Mouse (Mus musculus): ENCODE results near the gene Gdf15. TPM values are rescaled to one million over a fixed set of nuclear protein-coding genes. Genes with fewer than 3 reads are reported as not detected.

Gene Gdf15
- polyA plus RNA-seq, 1 experiment from 2014 or later = 0.15 TPM

DNA sequence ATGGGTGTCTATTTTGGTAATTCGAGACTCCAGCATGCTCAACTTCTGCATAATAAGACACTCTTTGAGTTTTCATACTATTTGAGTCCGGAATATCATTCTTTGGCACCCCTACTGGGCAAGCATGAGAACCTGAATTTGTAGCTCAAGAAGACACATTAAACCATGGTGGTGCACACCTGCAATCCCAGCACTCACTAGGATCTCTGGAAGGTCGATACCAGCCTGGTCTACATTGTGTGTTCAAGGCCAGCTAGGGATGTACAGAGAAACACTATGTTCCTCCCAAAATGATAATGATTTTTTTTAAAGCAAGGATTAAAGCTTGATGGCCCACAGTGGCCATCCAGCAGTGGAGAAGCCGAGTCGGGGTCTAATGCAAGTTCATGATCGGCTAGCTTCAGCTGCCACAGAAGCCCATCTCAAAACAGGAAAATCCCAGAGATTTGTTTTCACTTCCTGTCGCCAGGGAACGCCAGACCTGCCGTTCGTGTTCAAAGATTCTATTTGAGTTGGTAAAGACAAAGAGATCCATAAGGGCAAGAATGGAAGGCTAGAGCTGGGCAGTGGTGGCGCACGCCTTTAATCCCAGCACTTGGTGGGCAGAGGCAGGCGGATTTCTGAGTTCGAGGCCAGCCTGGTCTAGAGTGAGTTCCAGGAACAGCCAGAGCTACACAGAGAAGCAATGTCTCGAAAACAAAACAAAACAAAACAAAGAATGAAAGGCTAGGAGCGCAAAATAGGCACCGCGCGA is 40.2 kb upstream of the Gdf15 start:
- peak overlapping the region; percentile 48 for H3K9ac ChIP-seq (replicated peaks)
- H3K4me2 ChIP-seq = peak overlapping the region; percentile 77
- H3K9me3 ChIP-seq = 0 out of 2 replicates have a peak, but pooled peaks cover 3% of the 10 kb centered on the region
- H3K4me1 ChIP-seq (replicated peaks) = peaks cover 14% of the 10 kb centered on the region
- WGBS = 40% methylated on average over 19 of the region's 19 CpGs
- H3K27me3 ChIP-seq = no peaks in the 10 kb centered on the region
- H3K27ac ChIP-seq = peak overlapping the region; percentile 85
- H3K4me3 ChIP-seq (replicated peaks) = peak overlapping the region; percentile 64
- peak; percentile 23; the same call in 1 of the 2 replicates for ATAC-seq (ENCODE audit: insufficient number of reproducible peaks, insufficient read depth, low FRiP score, low TSS enrichment, low read depth)
- peaks cover 8% of the 10 kb centered on the region; the same call in 1 of the 2 replicates for H3K36me3 ChIP-seq

DNA sequence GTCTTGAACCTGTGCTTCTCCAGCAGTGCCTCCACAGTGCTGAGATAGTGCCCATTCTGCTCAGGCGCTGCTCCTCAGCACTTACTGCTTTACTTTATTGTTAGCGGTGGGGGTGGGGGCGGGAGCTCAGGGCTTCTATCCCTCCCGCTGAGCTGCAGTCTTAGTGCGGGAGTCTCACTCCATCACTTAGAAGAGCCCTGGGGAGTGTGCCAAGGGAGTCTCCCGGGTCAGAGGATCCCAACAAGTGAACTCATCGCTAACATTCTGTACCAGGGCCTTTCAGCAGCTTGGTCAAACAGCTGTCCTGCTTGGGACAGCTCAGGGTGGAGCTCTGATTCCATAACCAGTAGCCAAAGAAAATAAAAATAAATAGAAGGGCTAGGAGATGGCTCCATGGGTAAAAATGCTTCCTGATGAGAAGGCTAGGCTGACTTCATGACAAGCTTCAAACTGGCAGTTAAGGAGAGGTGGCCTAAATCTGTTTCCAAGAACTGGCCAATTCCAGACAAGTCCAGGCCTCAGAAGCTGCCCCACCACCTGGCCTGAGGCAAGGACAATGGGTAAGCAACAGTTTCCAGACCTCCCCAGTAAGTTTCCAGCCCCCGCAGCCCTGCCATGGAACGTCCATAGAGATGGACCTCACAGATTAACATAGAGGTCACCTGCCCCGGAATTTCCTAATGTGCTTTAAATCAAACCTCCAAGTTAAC is 39.5 kb upstream of the Gdf15 start:
- H3K9ac ChIP-seq (replicated peaks) = no peak overlapping the region
- H3K27ac ChIP-seq = 0 out of 2 replicates have a peak overlapping the region, but pooled peaks have one; percentile 85
- 75% methylated on average over 10 of the region's 10 CpGs for WGBS
- peaks cover 17% of the 10 kb centered on the region for H3K4me1 ChIP-seq (replicated peaks)
- no peak for ATAC-seq (ENCODE audit: insufficient number of reproducible peaks, insufficient read depth, low FRiP score, low TSS enrichment, low read depth)
- H3K27me3 ChIP-seq = no peaks in the 10 kb centered on the region
- H3K4me3 ChIP-seq (replicated peaks) = no peak overlapping the region
- peaks cover 4% of the 10 kb centered on the region; the same call in 1 of the 2 replicates for H3K36me3 ChIP-seq
- 0 out of 2 replicates have a peak, but pooled peaks cover 3% of the 10 kb centered on the region for H3K9me3 ChIP-seq
- H3K4me2 ChIP-seq = no peak overlapping the region

DNA sequence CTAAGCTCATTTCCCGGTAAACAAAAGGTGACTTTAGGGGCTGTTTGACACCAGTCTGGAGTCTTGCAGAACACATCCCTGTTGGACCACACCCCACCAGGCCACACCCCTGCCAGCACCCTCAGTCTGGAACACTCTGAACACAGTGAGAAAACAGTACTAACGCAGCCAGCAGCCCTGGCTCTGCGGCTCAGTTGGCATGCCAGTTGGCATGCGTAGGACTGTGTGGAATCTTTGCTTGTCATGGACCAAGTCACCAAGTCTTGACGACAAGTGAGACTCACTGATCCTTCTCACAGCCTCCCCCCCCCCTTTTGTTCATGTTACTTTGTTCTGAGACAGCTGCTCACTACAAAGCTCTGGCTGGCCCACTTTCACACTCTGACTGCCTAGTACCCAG is 34.8 kb upstream of the Gdf15 start:
- Histone ChIP-seq H3K4me1 (replicated peaks) (peaks cover 3% of the 10 kb centered on the region; the same call in 1 of the 2 replicates), H3K27ac (no peak overlapping the region), H3K4me2 (no peak overlapping the region), H3K9ac (replicated peaks) (no peak overlapping the region), H3K27me3 (no peaks in the 10 kb centered on the region), H3K9me3 (0 out of 2 replicates have a peak, but pooled peaks cover 3% of the 10 kb centered on the region), H3K36me3 (no peaks in the 10 kb centered on the region), H3K4me3 (replicated peaks) (no peak overlapping the region)
- no peak for ATAC-seq (ENCODE audit: insufficient number of reproducible peaks, insufficient read depth, low FRiP score, low TSS enrichment, low read depth)
- WGBS = 73% methylated on average over 5 of the region's 5 CpGs

DNA sequence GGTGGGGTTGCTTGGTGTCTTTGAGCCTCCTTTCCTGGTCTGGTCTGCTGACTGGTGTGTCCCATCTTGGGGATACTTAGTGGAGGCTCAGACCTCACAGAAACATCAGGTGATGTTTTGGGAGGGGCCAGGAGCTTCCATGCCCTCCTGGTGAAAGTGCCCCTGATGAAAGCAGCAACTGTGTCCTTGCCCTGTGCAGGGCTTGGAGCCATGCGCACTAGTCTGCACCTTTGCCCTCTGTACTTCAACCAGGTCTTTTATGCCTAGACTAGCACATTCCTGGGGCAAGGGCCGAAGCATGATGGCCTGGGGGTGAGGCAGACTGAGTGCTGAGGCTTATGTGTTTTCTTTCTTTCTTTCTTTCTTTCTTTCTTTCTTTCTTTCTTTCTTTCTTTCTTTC is 33.3 kb upstream of the Gdf15 start:
- H3K4me2 ChIP-seq = no peak overlapping the region
- 0 out of 2 replicates have a peak, but pooled peaks cover 3% of the 10 kb centered on the region for H3K9me3 ChIP-seq
- WGBS = 61% methylated on average over 2 of the region's 2 CpGs
- no peaks in the 10 kb centered on the region for H3K36me3 ChIP-seq
- no peak overlapping the region for H3K27ac ChIP-seq
- H3K27me3 ChIP-seq = no peaks in the 10 kb centered on the region
- no peak for ATAC-seq (ENCODE audit: insufficient number of reproducible peaks, insufficient read depth, low FRiP score, low TSS enrichment, low read depth)
- H3K4me3 ChIP-seq (replicated peaks) = no peak overlapping the region
- H3K4me1 ChIP-seq (replicated peaks) = peaks cover 3% of the 10 kb centered on the region
- no peak overlapping the region for H3K9ac ChIP-seq (replicated peaks)

DNA sequence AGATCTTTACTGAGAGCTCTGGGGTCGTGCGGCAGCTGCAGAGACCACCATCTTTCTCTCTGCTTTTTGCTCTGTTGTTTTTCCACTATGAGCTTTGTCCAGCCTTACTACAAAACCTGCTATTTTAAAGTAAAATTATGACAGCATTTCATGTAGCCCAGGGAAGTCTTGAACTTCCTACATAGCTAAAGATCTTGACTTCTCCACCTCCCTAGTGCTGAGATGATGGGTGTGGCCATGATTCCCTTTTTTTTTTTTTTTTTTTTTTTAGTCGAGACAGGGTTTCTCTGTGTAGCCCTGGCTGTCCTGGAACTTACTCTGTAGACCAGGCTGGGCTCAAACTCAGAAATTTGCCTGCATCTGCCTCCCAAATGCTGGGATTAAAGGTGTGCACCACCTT is 32.4 kb upstream of the Gdf15 start:
- no peak overlapping the region for H3K27ac ChIP-seq
- H3K9me3 ChIP-seq = 0 out of 2 replicates have a peak, but pooled peaks cover 3% of the 10 kb centered on the region
- WGBS = 71% methylated on average over 3 of the region's 3 CpGs
- H3K36me3 ChIP-seq = no peaks in the 10 kb centered on the region
- no peak overlapping the region for H3K4me2 ChIP-seq
- H3K9ac ChIP-seq (replicated peaks) = no peak overlapping the region
- peaks cover 11% of the 10 kb centered on the region for H3K4me1 ChIP-seq (replicated peaks)
- H3K4me3 ChIP-seq (replicated peaks) = no peak overlapping the region
- H3K27me3 ChIP-seq = no peaks in the 10 kb centered on the region
- ATAC-seq (ENCODE audit: insufficient number of reproducible peaks, insufficient read depth, low FRiP score, low TSS enrichment, low read depth) = no peak

DNA sequence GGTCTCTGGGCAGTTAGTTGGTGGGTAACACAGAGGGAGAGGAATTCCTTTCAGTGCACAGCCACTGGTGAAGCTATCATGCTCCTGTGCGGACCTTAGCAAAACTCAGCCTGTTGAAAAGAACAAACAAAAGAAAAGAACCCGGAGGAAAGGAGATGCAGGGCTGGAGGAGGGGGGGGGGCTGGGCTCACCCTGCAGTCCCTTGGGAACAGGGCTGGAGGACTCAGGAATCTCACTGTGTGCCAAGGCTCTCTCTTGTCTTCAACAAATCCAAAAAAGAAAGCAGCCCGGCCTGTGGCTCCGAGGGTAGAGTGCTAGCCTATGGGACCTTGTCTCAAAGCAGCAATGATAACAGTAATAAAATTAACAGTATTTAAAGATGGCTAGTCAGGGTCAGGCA is 31.4 kb upstream of the Gdf15 start:
- Histone ChIP-seq H3K4me3 (replicated peaks) (no peak overlapping the region), H3K9me3 (0 out of 2 replicates have a peak, but pooled peaks cover 3% of the 10 kb centered on the region), H3K4me2 (no peak overlapping the region), H3K36me3 (no peaks in the 10 kb centered on the region), H3K9ac (replicated peaks) (no peak overlapping the region), H3K4me1 (replicated peaks) (peaks cover 16% of the 10 kb centered on the region), H3K27ac (no peak overlapping the region), H3K27me3 (no peaks in the 10 kb centered on the region)
- no peak for ATAC-seq (ENCODE audit: insufficient number of reproducible peaks, insufficient read depth, low FRiP score, low TSS enrichment, low read depth)
- 71% methylated on average over 4 of the region's 4 CpGs for WGBS

DNA sequence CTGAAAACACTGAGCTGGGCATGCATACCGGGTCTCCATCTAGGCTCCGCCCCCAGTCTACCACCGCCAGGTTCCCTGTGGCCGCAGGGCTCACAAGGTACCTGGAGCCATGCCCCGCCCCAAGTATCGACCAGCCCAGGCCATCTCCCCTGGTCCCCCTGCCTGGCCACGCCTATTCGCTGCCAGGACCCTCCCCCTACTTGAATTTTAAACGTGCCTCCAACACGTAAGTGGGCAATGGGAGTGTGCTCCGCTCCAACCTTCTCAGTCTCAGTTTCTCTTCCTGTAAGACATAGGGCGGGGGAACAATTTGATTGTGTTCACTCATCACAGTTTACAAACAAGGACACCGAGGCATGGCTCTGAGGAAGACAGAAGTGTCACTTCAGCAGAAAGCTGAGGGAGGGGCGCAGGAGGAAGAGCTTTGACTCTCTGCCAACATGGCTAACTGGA is 28.0 kb upstream of the Gdf15 start, which contains the start of gene Pgpep1:
Gene Pgpep1 (minus strand): TSS at position 116 of the 453 bp plus-strand sequence.
- Histone ChIP-seq H3K27me3 (no peaks in the 10 kb centered on the region), H3K4me2 (peak within 1 kb of the TSS; percentile 84), H3K36me3 (peaks cover 22% of the 10 kb centered on the region), H3K9me3 (no peaks in the 10 kb centered on the region), H3K4me3 (replicated peaks) (peak within 1 kb of the TSS; percentile 76), H3K27ac (peak within 1 kb of the TSS; percentile 86), H3K9ac (replicated peaks) (peak within 1 kb of the TSS; percentile 76), H3K4me1 (replicated peaks) (peaks cover 29% of the 10 kb centered on the region)
- WGBS = 5% methylated on average over 14 of the region's 14 CpGs
- ATAC-seq (ENCODE audit: insufficient number of reproducible peaks, insufficient read depth, low FRiP score, low TSS enrichment, low read depth) = no peak; the same call in 1 of the 2 replicates

DNA sequence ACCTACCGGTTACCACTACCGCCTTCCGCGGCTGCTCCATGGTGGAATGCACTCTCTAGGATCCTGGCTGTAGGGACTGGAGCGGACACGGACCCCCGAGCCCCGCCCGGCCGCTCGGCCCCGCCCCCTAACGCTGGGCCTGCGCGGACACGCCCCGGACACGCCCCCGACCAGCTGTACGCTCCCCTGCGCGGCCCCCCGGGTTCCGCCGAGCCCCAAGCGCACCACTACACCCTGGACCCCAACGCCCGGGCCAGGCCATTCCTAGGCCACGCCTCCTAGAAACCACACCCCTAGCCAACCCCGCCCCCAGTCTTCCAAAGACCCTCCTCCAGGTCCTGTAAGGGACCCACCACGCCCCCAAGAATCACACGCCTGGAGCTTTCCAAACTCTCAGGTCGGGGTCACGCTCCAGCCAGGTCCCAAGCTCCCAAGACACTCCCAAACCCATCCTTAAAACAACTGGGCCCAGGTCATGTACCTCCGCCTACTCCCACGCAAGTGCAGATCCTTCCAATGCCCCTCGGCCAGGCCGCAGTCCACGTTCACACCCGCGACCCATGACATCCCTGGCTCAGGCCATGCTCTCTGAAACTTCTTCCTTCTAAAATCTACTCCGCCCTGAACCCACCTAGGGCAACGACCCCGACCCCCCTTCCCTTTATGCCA is 27.5 kb upstream of the Gdf15 start:
- no peaks in the 10 kb centered on the region for H3K27me3 ChIP-seq
- H3K4me2 ChIP-seq = peak overlapping the region; percentile 84
- H3K27ac ChIP-seq = peak overlapping the region; percentile 86
- peak overlapping the region; percentile 76 for H3K9ac ChIP-seq (replicated peaks)
- 1% methylated on average over 44 of the region's 44 CpGs for WGBS
- H3K4me1 ChIP-seq (replicated peaks) = peaks cover 29% of the 10 kb centered on the region
- ATAC-seq (ENCODE audit: insufficient number of reproducible peaks, insufficient read depth, low FRiP score, low TSS enrichment, low read depth) = peak; percentile 96
- H3K36me3 ChIP-seq = peaks cover 27% of the 10 kb centered on the region
- no peaks in the 10 kb centered on the region for H3K9me3 ChIP-seq
- peak overlapping the region; percentile 76 for H3K4me3 ChIP-seq (replicated peaks)

DNA sequence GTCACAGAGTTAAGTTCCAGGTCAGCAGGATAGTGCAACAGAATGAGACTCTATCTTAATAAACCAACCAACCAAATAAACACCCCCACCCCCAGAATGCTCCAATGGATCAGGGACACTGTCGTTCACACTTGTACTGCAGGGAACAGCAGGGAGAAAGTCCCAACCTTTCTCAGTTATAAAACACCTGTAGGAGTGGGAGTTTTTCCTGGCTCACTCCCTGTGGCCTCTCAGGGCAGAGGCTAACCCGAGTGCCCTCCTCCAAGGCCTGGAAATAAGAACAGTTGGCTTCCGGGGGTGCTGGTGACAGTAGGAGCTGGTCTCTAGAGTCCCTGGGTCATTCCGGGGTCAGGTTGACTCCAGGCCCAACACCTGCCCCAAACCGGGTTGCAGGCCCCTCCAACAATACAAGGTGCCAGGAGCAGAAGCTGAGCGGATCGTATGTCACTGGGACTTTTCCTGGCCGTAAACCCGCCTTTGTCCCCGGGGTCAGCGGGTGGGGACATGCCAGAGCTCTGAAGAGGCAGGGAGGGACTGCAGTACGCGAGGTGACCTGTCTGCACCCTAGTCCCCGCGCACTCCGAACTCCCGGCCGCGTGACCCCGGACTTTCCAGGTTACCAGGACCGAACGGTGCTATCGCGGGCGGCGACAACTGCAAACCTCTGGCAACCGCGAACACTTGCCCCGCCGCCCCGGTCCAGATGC is 26.8 kb upstream of the Gdf15 start:
- Histone ChIP-seq H3K36me3 (peaks cover 30% of the 10 kb centered on the region), H3K9ac (replicated peaks) (peak overlapping the region; percentile 76), H3K9me3 (no peaks in the 10 kb centered on the region), H3K4me1 (replicated peaks) (peaks cover 29% of the 10 kb centered on the region), H3K4me3 (replicated peaks) (peak overlapping the region; percentile 76), H3K4me2 (peak overlapping the region; percentile 84), H3K27ac (peak overlapping the region; percentile 86), H3K27me3 (no peaks in the 10 kb centered on the region)
- under 1% methylated on average over 31 of the region's 31 CpGs for WGBS
- peak; percentile 2; the same call in 1 of the 2 replicates for ATAC-seq (ENCODE audit: insufficient number of reproducible peaks, insufficient read depth, low FRiP score, low TSS enrichment, low read depth)

DNA sequence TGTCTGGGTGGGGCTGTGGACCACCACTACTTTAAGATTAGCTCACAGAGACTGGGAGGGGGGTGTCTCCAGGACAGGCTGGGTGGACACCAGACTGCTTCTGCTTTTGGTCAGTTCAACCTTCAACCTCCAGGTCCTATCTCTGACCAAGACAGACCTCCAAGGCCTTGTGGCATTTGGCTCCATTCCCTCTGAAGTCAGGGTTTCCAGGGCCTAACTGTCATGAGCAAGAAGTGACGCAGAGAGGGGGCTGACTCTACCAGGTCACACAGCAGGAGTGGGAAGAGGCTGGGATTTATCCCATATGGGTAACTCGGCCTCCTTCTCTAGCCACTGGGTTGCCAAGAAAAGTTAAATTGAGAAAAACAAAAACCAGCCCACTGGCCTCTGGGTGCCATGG is 25.5 kb upstream of the Gdf15 start:
- H3K36me3 ChIP-seq = peaks cover 36% of the 10 kb centered on the region
- H3K4me2 ChIP-seq = peak overlapping the region; percentile 84; the same call in 1 of the 2 replicates
- no peaks in the 10 kb centered on the region for H3K27me3 ChIP-seq
- no peak overlapping the region for H3K9ac ChIP-seq (replicated peaks)
- 81% methylated on average over 2 of the region's 2 CpGs for WGBS
- peaks cover 29% of the 10 kb centered on the region for H3K4me1 ChIP-seq (replicated peaks)
- no peak overlapping the region for H3K4me3 ChIP-seq (replicated peaks)
- no peak overlapping the region for H3K27ac ChIP-seq
- no peak for ATAC-seq (ENCODE audit: insufficient number of reproducible peaks, insufficient read depth, low FRiP score, low TSS enrichment, low read depth)
- H3K9me3 ChIP-seq = no peaks in the 10 kb centered on the region
